Mouse (Mus musculus) testis, adult 2 months (tissue): ENCODE results near the gene Ccl17.

Source experiments
- CTCF ChIP-seq: fragments of 200-500 bp; IDR thresholded peaks from 2 replicates; pipeline ENCODE4 v1.5.1; 2012; ENCODE audit warnings: low read depth, mild to moderate bottlenecking, inconsistent platforms, low read length, moderate library complexity; ENCODE audit not compliant: control insufficient read depth, insufficient read depth, insufficient replicate concordance
- POLR2A ChIP-seq: fragments of 200-500 bp; IDR thresholded peaks from 2 replicates; pipeline ENCODE4 v1.6.1; 2012; ENCODE audit warnings: low read depth, mild to moderate bottlenecking, inconsistent platforms, low read length, moderate library complexity; ENCODE audit not compliant: control insufficient read depth

DNA sequence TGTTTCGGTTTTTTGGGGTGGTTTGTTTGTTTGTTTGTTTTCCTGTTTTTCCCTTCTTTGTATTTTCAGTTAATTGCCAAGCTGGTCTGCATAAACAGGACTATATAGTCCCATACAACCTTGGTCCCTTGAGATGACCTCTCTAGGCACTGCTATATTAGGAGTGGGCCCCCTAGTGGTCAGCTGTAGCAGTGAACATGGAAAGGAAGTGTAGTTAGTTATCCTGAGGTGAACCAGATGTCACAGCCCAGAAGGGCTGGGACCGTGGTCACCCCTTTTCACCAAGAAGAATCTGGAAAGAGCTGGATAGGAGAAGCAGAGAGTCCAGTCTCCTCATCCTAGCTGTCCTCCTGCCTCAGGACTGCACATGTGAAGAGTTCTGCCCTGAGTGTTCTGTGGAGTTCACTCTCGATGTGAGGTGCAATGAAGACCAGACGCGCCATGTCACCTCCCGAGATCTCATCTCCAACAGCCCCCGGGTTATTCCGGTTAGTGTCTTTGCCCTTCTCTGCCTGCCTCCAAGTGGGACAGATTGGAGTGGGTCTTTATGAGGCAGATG, 51.2 kb downstream of the Ccl17 start:
- TF ChIP-seq CTCF (peak; percentile 24; the same call in 1 of the 2 replicates), POLR2A (no peak)
